Mouse (Mus musculus): ENCODE data around the gene Slc46a3.
"Not testable (repeated sequence)": the region's sequence is repeated elsewhere in the genome, so short reads cannot be mapped to it uniquely, and the experiment has no call there.

Gene Slc46a3

DNA sequence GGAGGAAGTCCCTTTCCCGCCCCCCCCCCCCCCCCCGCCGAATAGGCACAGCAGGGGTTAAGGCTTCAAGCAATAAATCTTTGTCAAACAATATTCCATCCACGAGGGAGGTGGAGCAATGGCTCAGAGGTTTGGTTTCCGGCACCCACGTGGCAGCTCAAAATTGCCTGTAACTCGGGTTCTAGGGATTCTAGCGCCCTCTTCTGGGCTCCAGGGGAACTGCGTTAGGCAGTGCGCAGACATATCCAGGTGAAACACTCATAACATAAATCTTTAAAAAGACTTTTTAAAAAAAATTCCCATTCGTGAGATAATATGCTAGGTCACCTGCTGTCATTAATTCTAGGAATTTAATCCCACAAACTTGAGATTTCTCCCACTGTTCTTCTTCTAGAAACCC lies 12.5 kb upstream of the Slc46a3 start:
- no peaks in the 10 kb centered on the region for H3K27me3 ChIP-seq (ENCODE audit: control insufficient read depth, insufficient read depth, low read length, poor library complexity, severe bottlenecking)
- H3K36me3 ChIP-seq (ENCODE audit: control insufficient read depth, insufficient read depth, low read length, poor library complexity, severe bottlenecking): no peaks in the 10 kb centered on the region
- DNase-seq (ENCODE audit: low read depth, low spot score): no peak

GRCm38 (mm10) chr5:147903166-147903565 lies 8.6 kb upstream of the Slc46a3 start:
- no peaks in the 10 kb centered on the region for H3K27me3 ChIP-seq (ENCODE audit: control insufficient read depth, insufficient read depth, low read length, poor library complexity, severe bottlenecking)
- no peaks in the 10 kb centered on the region for H3K36me3 ChIP-seq (ENCODE audit: control insufficient read depth, insufficient read depth, low read length, poor library complexity, severe bottlenecking)
- DNase-seq (ENCODE audit: low read depth, low spot score): no peak

- DNase-seq (ENCODE audit: low read depth, low spot score): no peak
- H3K27me3 ChIP-seq (ENCODE audit: control insufficient read depth, insufficient read depth, low read length, poor library complexity, severe bottlenecking): no peaks in the 10 kb centered on the region
Observed at GRCm38 (mm10) chr5:147902008-147902757, 7.6 kb upstream of the Slc46a3 start.

GRCm38 (mm10) chr5:147898968-147899549 lies 4.4 kb upstream of the Slc46a3 start:
- H3K36me3 ChIP-seq (ENCODE audit: control insufficient read depth, insufficient read depth, low read length, poor library complexity, severe bottlenecking): no peaks in the 10 kb centered on the region
- peak; percentile 82 for DNase-seq (ENCODE audit: low read depth, low spot score)
- no peaks in the 10 kb centered on the region for H3K27me3 ChIP-seq (ENCODE audit: control insufficient read depth, insufficient read depth, low read length, poor library complexity, severe bottlenecking)

More at GRCm38 (mm10) chr5:147902008-147902757, 7.6 kb upstream of the Slc46a3 start:
- no peaks in the 10 kb centered on the region for H3K36me3 ChIP-seq (ENCODE audit: control insufficient read depth, insufficient read depth, low read length, poor library complexity, severe bottlenecking)

DNA sequence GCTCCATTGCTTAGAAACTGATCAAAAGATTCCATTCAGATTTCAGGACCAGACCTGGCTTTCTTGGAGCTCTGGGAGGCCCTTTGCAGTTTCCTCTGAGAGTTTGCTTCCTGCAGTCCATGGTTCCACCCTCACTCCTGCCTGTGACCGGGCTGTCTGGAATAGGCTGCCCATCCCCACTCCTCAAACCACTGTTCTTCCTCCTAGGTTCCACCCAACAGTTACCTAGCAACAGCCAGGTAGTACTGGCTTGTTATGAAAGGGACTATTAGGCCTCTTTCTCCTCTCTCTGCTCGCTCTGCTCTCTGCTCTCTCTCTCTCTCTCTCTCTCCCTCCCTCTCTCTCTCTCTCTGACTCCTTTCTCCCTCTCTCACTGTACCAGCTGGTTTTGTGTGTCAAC lies 3.6 kb upstream of the Slc46a3 start:
- no peak for DNase-seq (ENCODE audit: low read depth, low spot score)
- H3K27me3 ChIP-seq (ENCODE audit: control insufficient read depth, insufficient read depth, low read length, poor library complexity, severe bottlenecking): no peaks in the 10 kb centered on the region

DNA sequence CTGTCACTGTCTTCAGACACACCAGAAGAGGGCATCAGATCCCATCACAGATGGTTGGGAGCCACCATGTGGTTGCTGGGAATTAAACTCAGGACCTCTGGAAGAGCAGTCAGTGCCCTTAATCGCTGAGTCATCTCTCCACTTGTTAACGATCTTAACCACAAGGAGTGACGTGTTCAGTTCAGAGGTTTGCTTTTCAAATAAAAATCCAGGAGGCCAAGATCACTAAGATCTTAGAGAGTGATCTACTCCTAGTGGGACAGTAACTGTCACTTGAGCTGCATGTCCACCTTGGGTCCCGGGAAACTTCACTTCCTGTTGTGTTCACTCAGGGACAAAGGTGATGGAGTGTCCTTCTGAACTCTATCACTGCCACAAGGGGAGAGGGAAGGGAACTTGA lies 1.9 kb upstream of the Slc46a3 start:
- not testable (repeated sequence) for H3K27me3 ChIP-seq (ENCODE audit: control insufficient read depth, insufficient read depth, low read length, poor library complexity, severe bottlenecking); H3K36me3 ChIP-seq (ENCODE audit: control insufficient read depth, insufficient read depth, low read length, poor library complexity, severe bottlenecking)
- peak; percentile 28 for DNase-seq (ENCODE audit: low read depth, low spot score)

More for the DNA sequence above, 3.6 kb upstream of the Slc46a3 start:
- H3K36me3 ChIP-seq (ENCODE audit: control insufficient read depth, insufficient read depth, low read length, poor library complexity, severe bottlenecking): no peaks in the 10 kb centered on the region

DNA sequence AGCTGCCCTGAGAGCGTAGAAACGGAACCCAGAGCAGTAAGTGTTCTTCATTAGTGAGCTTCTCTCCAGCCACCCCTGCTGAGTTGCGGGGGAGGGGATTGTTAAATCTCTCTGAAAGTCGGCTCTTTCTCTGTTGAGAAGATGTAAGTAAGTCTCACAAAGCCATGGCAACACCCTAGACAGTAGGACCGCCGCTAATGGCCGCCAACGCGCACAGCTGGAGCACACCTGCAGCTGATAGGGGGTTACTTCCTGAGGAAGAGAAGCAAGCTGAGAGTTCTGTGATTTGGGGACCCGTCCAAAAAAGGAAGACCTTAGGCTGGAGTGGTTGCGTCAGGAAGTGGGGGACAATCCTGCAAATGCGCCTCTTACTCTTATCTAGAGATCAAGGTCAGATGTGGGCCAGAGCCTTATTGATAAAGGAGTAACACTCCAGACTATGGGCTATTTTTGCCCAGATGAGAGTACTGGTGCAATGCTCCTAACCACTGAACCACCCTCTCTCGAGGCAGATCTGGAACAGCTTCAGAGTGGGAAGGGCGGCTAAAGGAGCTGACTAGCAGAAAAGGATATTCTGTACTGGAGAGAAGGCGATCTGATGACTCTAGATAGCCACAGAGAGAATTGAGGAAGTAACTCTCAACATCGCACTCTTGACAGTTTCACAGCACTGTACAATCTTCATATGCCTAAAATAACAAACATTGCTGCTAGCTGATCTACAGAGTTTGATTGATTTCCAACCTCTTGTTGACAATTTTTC lies 1.0 kb upstream of the Slc46a3 start:
- Histone ChIP-seq H3K36me3 (ENCODE audit: control insufficient read depth, insufficient read depth, low read length, poor library complexity, severe bottlenecking) (no peaks in the 10 kb centered on the region), H3K27me3 (ENCODE audit: control insufficient read depth, insufficient read depth, low read length, poor library complexity, severe bottlenecking) (no peaks in the 10 kb centered on the region)
- DNase-seq (ENCODE audit: low read depth, low spot score): peak; percentile 74

- Histone ChIP-seq H3K27me3 (ENCODE audit: control insufficient read depth, insufficient read depth, low read length, poor library complexity, severe bottlenecking) (no peaks in the 10 kb centered on the region), H3K36me3 (ENCODE audit: control insufficient read depth, insufficient read depth, low read length, poor library complexity, severe bottlenecking) (no peaks in the 10 kb centered on the region)
- no peak for DNase-seq (ENCODE audit: low read depth, low spot score)
Observed at GRCm38 (mm10) chr5:147893766-147894454, 705 bp downstream of the Slc46a3 start.

- no peaks in the 10 kb centered on the region for H3K27me3 ChIP-seq (ENCODE audit: control insufficient read depth, insufficient read depth, low read length, poor library complexity, severe bottlenecking)
- DNase-seq (ENCODE audit: low read depth, low spot score): no peak
- no peaks in the 10 kb centered on the region for H3K36me3 ChIP-seq (ENCODE audit: control insufficient read depth, insufficient read depth, low read length, poor library complexity, severe bottlenecking)
Observed at GRCm38 (mm10) chr5:147893143-147893542, 1.5 kb downstream of the Slc46a3 start.

DNA sequence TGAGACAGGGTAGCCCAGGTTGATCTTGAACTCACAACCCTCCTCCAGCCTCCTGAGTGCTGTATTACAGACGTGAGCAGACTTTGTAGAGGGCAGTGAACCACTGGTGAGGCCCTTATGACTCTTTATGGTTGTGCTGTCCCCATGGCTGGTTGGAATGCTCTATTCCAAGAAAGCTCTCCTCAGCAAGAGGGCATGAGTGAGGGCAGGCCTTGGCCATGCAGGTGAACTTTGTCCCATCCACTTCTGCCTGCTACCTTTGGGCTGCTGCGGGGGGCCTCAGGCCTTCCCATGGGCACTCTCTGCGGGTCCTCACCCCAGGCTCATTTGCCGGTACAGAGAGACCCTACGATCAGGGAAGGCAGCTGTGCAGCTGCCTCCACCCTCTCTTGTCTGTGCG lies 1.9 kb downstream of the Slc46a3 start:
- Histone ChIP-seq H3K27me3 (ENCODE audit: control insufficient read depth, insufficient read depth, low read length, poor library complexity, severe bottlenecking) (no peaks in the 10 kb centered on the region), H3K36me3 (ENCODE audit: control insufficient read depth, insufficient read depth, low read length, poor library complexity, severe bottlenecking) (no peaks in the 10 kb centered on the region)
- DNase-seq (ENCODE audit: low read depth, low spot score): no peak

DNA sequence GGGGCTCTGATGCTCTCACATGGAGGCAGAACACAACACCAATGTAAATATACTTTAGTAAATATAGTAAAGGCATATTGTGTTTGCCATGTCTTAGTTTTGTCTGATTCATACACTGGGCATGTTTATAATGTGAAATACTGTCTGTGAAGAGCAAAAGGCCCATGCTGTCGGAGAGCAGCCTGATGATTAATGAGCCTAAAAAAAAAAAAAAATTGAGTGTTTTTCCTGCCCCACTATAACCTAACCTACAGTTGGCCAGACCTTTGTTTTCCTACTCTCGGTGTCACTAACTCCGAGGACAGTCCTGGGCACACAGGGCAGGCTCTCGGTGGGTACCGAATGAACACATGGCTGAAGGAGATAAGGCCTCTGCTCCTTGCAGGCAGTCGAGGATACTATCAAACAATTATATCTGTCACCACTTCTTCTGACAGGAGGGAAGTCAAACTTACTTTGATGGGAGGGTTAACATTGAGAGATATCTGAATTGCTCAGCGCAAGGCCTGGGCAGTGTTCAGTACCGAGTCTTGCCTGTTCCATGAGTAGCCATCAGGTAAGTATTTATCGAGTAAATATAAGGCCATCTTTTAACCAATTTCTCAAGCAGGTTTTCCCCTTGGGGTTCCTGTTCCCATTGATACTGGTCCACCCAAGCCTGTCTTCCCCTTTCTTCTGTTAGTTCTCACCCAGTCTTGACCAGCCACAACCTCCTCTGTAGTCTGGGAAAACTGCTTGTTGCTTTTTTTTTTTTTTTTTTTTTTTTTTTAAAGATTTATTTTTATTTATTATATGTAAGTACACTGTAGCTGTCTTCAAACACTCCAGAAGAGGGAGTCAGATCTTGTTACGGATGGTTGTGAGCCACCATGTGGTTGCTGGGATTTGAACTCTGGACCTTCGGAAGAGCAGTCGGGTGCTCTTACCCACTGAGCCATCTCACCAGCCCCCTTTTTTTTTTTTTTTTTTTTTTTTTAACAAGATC lies 6.0 kb downstream of the Slc46a3 start:
- peaks cover 1% of the 10 kb centered on the region; the same call in 1 of the 2 replicates for H3K36me3 ChIP-seq (ENCODE audit: control insufficient read depth, insufficient read depth, low read length, poor library complexity, severe bottlenecking)
- no peaks in the 10 kb centered on the region for H3K27me3 ChIP-seq (ENCODE audit: control insufficient read depth, insufficient read depth, low read length, poor library complexity, severe bottlenecking)
- no peak for DNase-seq (ENCODE audit: low read depth, low spot score)

GRCm38 (mm10) chr5:147883581-147883980 lies 11.0 kb downstream of the Slc46a3 start:
- H3K36me3 ChIP-seq (ENCODE audit: control insufficient read depth, insufficient read depth, low read length, poor library complexity, severe bottlenecking): peaks cover 7% of the 10 kb centered on the region
- H3K27me3 ChIP-seq (ENCODE audit: control insufficient read depth, insufficient read depth, low read length, poor library complexity, severe bottlenecking): no peaks in the 10 kb centered on the region
- no peak for DNase-seq (ENCODE audit: low read depth, low spot score)

GRCm38 (mm10) chr5:147879971-147880682 lies 14.5 kb downstream of the Slc46a3 start:
- peaks cover 10% of the 10 kb centered on the region for H3K36me3 ChIP-seq (ENCODE audit: control insufficient read depth, insufficient read depth, low read length, poor library complexity, severe bottlenecking)
- H3K27me3 ChIP-seq (ENCODE audit: control insufficient read depth, insufficient read depth, low read length, poor library complexity, severe bottlenecking): no peaks in the 10 kb centered on the region
- no peak for DNase-seq (ENCODE audit: low read depth, low spot score)

All from splenic B cell, adult 2 months (primary cell).